Mouse (Mus musculus): Measurements from ENCODE around the gene Ifngr2. TPM values are rescaled to one million over a fixed set of nuclear protein-coding genes. Genes with fewer than 3 reads are reported as not detected.
A peak's percentile ranks its signal among the peaks of the same experiment; 100 is the strongest.

The Ifngr2 gene
- total and polyA plus RNA-seq, 2 experiments from 2014 or later = 75.1 to 141 TPM

- TF ChIP-seq CTCF (IDR thresholded peaks at IDR 0.05) = no peak
- Histone ChIP-seq H3K4me2 (ENCODE audit: low read depth, low read length, poor library complexity, severe bottlenecking) (no peak overlapping the region), H3K36me3 (ENCODE audit: insufficient read depth, low read length) (peaks cover 27% of the 10 kb centered on the region), H3K9me3 (ENCODE audit: low read length) (no peaks in the 10 kb centered on the region), H3K27me3 (ENCODE audit: insufficient read depth, low read length) (no peaks in the 10 kb centered on the region), H3K27ac (ENCODE audit: low read depth, low read length) (no peak overlapping the region), H3K9ac (replicated peaks; ENCODE audit: low read length, poor library complexity, severe bottlenecking) (no peak overlapping the region), H3K4me1 (ENCODE audit: insufficient read depth, low read length) (0 out of 2 replicates have a peak, but pooled peaks cover 3% of the 10 kb centered on the region), H3K4me3 (ENCODE audit: low read depth, low read length) (no peak overlapping the region)
- no peak for DNase-seq (ENCODE audit: low spot score)
- 91% methylated on average over 8 of the region's 8 CpGs for WGBS
- ATAC-seq (ENCODE audit: low FRiP score) = no peak
Observed at GRCm38 (mm10) chr16:91555017-91555605, 8.2 kb downstream of the Ifngr2 start.

- Histone ChIP-seq H3K27ac (ENCODE audit: low read depth, low read length) (no peak overlapping the region), H3K4me3 (ENCODE audit: low read depth, low read length) (no peak overlapping the region), H3K4me1 (ENCODE audit: insufficient read depth, low read length) (0 out of 2 replicates have a peak, but pooled peaks cover 3% of the 10 kb centered on the region), H3K9ac (replicated peaks; ENCODE audit: low read length, poor library complexity, severe bottlenecking) (no peak overlapping the region), H3K36me3 (ENCODE audit: insufficient read depth, low read length) (peaks cover 29% of the 10 kb centered on the region), H3K4me2 (ENCODE audit: low read depth, low read length, poor library complexity, severe bottlenecking) (no peak overlapping the region), H3K9me3 (ENCODE audit: low read length) (no peaks in the 10 kb centered on the region), H3K27me3 (ENCODE audit: insufficient read depth, low read length) (no peaks in the 10 kb centered on the region)
- no peak for DNase-seq (ENCODE audit: low spot score)
- 88% methylated on average over 15 of the region's 15 CpGs for WGBS
- no peak for TF ChIP-seq CTCF (IDR thresholded peaks at IDR 0.05)
- no peak for ATAC-seq (ENCODE audit: low FRiP score)
Observed at GRCm38 (mm10) chr16:91556659-91557058, 9.8 kb downstream of the Ifngr2 start.

GRCm38 (mm10) chr16:91557214-91557613, 10.3 kb downstream of the Ifngr2 start:
- peaks cover 35% of the 10 kb centered on the region for H3K36me3 ChIP-seq (ENCODE audit: insufficient read depth, low read length)
- no peaks in the 10 kb centered on the region for H3K27me3 ChIP-seq (ENCODE audit: insufficient read depth, low read length)
- no peak overlapping the region for H3K4me2 ChIP-seq (ENCODE audit: low read depth, low read length, poor library complexity, severe bottlenecking)
- no peak overlapping the region for H3K27ac ChIP-seq (ENCODE audit: low read depth, low read length)
- no peaks in the 10 kb centered on the region for H3K9me3 ChIP-seq (ENCODE audit: low read length)
- no peak overlapping the region for H3K4me3 ChIP-seq (ENCODE audit: low read depth, low read length)
- ATAC-seq (ENCODE audit: low FRiP score) = no peak
- no peak for DNase-seq (ENCODE audit: low spot score)
- 0 out of 2 replicates have a peak, but pooled peaks cover 3% of the 10 kb centered on the region for H3K4me1 ChIP-seq (ENCODE audit: insufficient read depth, low read length)
- TF ChIP-seq CTCF (IDR thresholded peaks at IDR 0.05) = no peak
- WGBS = 83% methylated on average over 7 of the region's 7 CpGs
- no peak overlapping the region for H3K9ac ChIP-seq (replicated peaks; ENCODE audit: low read length, poor library complexity, severe bottlenecking)

DNA sequence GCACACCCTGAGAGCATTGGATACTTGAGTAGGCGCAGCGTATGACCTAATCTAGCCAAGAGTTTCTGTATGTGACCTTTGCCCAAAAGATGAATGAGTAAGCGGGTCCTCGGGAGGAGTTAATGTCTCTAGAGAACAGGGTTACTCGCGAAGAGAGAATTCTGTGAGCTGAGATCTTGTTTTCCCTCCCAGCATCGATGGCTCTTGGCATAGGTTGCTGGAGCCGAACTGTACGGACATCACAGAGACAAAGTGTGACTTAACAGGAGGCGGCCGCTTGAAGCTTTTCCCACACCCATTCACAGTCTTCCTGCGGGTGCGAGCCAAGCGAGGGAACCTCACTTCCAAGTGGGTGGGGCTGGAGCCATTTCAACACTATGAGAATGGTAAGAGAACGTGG, 10.8 kb downstream of the Ifngr2 start:
- Histone ChIP-seq H3K36me3 (ENCODE audit: insufficient read depth, low read length) (peaks cover 40% of the 10 kb centered on the region), H3K4me1 (ENCODE audit: insufficient read depth, low read length) (0 out of 2 replicates have a peak, but pooled peaks cover 3% of the 10 kb centered on the region), H3K4me2 (ENCODE audit: low read depth, low read length, poor library complexity, severe bottlenecking) (no peak overlapping the region), H3K4me3 (ENCODE audit: low read depth, low read length) (no peak overlapping the region), H3K27me3 (ENCODE audit: insufficient read depth, low read length) (no peaks in the 10 kb centered on the region), H3K9ac (replicated peaks; ENCODE audit: low read length, poor library complexity, severe bottlenecking) (no peak overlapping the region), H3K27ac (ENCODE audit: low read depth, low read length) (no peak overlapping the region), H3K9me3 (ENCODE audit: low read length) (no peaks in the 10 kb centered on the region)
- DNase-seq (ENCODE audit: low spot score) (no peak), ATAC-seq (ENCODE audit: low FRiP score) (no peak)
- WGBS = 88% methylated on average over 15 of the region's 15 CpGs
- TF ChIP-seq CTCF (IDR thresholded peaks at IDR 0.05) = no peak

GRCm38 (mm10) chr16:91561099-91561498, 14.2 kb downstream of the Ifngr2 start:
- WGBS = 49% methylated on average over 9 of the region's 9 CpGs
- Histone ChIP-seq H3K36me3 (ENCODE audit: insufficient read depth, low read length) (peaks cover 42% of the 10 kb centered on the region), H3K27me3 (ENCODE audit: insufficient read depth, low read length) (no peaks in the 10 kb centered on the region), H3K9ac (replicated peaks; ENCODE audit: low read length, poor library complexity, severe bottlenecking) (no peak overlapping the region), H3K4me1 (ENCODE audit: insufficient read depth, low read length) (no peaks in the 10 kb centered on the region), H3K4me3 (ENCODE audit: low read depth, low read length) (no peak overlapping the region), H3K9me3 (ENCODE audit: low read length) (no peaks in the 10 kb centered on the region), H3K4me2 (ENCODE audit: low read depth, low read length, poor library complexity, severe bottlenecking) (no peak overlapping the region), H3K27ac (ENCODE audit: low read depth, low read length) (no peak overlapping the region)
- DNase-seq (ENCODE audit: low spot score) = peak; percentile 72
- TF ChIP-seq CTCF (IDR thresholded peaks at IDR 0.05) = peak; percentile 78
- peak; percentile 60; the same call in 1 of the 2 replicates for ATAC-seq (ENCODE audit: low FRiP score)

GRCm38 (mm10) chr16:91561541-91562457, 14.9 kb downstream of the Ifngr2 start:
- 69% methylated on average over 38 of the region's 38 CpGs for WGBS
- DNase-seq (ENCODE audit: low spot score) (no peak), ATAC-seq (ENCODE audit: low FRiP score) (no peak)
- no peaks in the 10 kb centered on the region for H3K9me3 ChIP-seq (ENCODE audit: low read length)
- no peak overlapping the region for H3K4me2 ChIP-seq (ENCODE audit: low read depth, low read length, poor library complexity, severe bottlenecking)
- H3K27me3 ChIP-seq (ENCODE audit: insufficient read depth, low read length) = no peaks in the 10 kb centered on the region
- no peak overlapping the region for H3K4me3 ChIP-seq (ENCODE audit: low read depth, low read length)
- H3K36me3 ChIP-seq (ENCODE audit: insufficient read depth, low read length) = peaks cover 42% of the 10 kb centered on the region
- no peak overlapping the region for H3K9ac ChIP-seq (replicated peaks; ENCODE audit: low read length, poor library complexity, severe bottlenecking)
- no peak for TF ChIP-seq CTCF (IDR thresholded peaks at IDR 0.05)
- H3K4me1 ChIP-seq (ENCODE audit: insufficient read depth, low read length) = no peaks in the 10 kb centered on the region
- H3K27ac ChIP-seq (ENCODE audit: low read depth, low read length) = no peak overlapping the region

All from midbrain, postnatal 0 days (tissue).